26 mouse cellular contexts compared by ENCODE assay signal in the genomic region with DNA sequence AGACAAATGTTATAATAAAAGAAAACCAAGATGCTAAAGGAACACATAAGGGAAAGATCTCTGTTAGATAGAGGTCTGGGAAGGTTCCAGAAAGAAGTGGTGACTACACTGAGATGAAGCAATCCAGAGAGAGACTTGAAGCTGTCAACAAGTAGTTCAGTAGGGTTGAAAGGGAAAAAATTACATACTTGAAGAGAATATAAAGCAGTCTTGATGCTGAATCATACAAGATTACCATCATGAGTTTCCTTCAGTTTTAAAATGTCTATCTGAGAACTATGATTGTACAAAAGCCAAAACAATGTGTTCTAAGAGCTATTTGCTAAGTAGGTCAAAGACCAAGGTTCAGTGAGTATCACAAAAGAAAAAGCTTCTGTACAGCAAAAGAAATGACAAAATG.
"Had no signal": no experiment of that assay in that cellular context is flagged by ENCODE, and none has a peak within 500 bp of the region (broad histone marks: within the 10 kb centered on the region; RNA-seq: fewer than 3 reads in every experiment).

No protein-coding gene starts in this region.

- H3K27ac ChIP-seq: heart, adult 2 months; heart, embryonic 13.5 days; heart, embryonic 15.5 days; hindbrain, embryonic 12.5 days; hindbrain, embryonic 14.5 days; intestine, embryonic 15.5 days; kidney, embryonic 15.5 days; kidney, postnatal 0 days; layer of hippocampus, adult 2 months; left cerebral cortex, adult 2 months; limb, embryonic 10.5 days; limb, embryonic 12.5 days; liver, embryonic 13.5 days had no signal

- H3K4me1 ChIP-seq: heart, embryonic 13.5 days; heart, embryonic 15.5 days; hindbrain, embryonic 12.5 days; intestine, embryonic 15.5 days; kidney, embryonic 15.5 days; limb, embryonic 10.5 days; limb, embryonic 12.5 days; liver, embryonic 13.5 days had no signal

- H3K36me3 ChIP-seq: heart, embryonic 13.5 days; heart, embryonic 15.5 days; hindbrain, embryonic 12.5 days; intestine, embryonic 15.5 days; kidney, embryonic 15.5 days; limb, embryonic 10.5 days; limb, embryonic 12.5 days; liver, embryonic 13.5 days had no signal

- H3K27me3 ChIP-seq: heart, embryonic 13.5 days; heart, embryonic 15.5 days; hindbrain, embryonic 12.5 days; intestine, embryonic 15.5 days; kidney, embryonic 15.5 days; limb, embryonic 12.5 days; liver, embryonic 13.5 days had no signal

- ATAC-seq: hindbrain, embryonic 16.5 days; inflammation-experienced regulatory T-cells, adult 6 months; intestine, embryonic 15.5 days; intestine, postnatal 0 days had no signal

- DNase-seq: gastrocnemius, postnatal 14 days; gastrocnemius, postnatal 36 days; heart, adult 11 months; heart, adult 2 months; heart, postnatal 14 days; heart, postnatal 36 days; kidney, adult 8-10 months; kidney, postnatal 14 days; kidney, postnatal 4 days; liver; liver, embryonic 13.5 days had no signal

- H3K4me3 ChIP-seq: heart, adult 2 months; heart, embryonic 13.5 days; heart, embryonic 15.5 days; hindbrain, embryonic 12.5 days; intestine, embryonic 15.5 days; kidney, embryonic 15.5 days; layer of hippocampus, adult 2 months; left cerebral cortex, adult 2 months; limb, embryonic 10.5 days; limb, embryonic 12.5 days; liver, embryonic 13.5 days had no signal

- H3K9ac ChIP-seq: heart, embryonic 13.5 days; heart, embryonic 15.5 days; hindbrain, embryonic 12.5 days; hindbrain, embryonic 14.5 days; intestine, embryonic 15.5 days; kidney, embryonic 15.5 days; limb, embryonic 12.5 days; liver, embryonic 13.5 days had no signal

- H3K9me3 ChIP-seq: heart, embryonic 13.5 days; heart, embryonic 15.5 days; hindbrain, embryonic 12.5 days; intestine, embryonic 15.5 days; kidney, embryonic 15.5 days; limb, embryonic 10.5 days; limb, embryonic 12.5 days; liver, embryonic 13.5 days had no signal

- H3K4me2 ChIP-seq: heart, embryonic 11.5 days; heart, embryonic 13.5 days; heart, embryonic 15.5 days; hindbrain, embryonic 12.5 days; hindbrain, embryonic 14.5 days; intestine, embryonic 15.5 days; kidney, embryonic 15.5 days; limb, embryonic 12.5 days; liver, embryonic 13.5 days had no signal
